ENCODE assay signal across 8 mouse cellular contexts in the genomic region with DNA sequence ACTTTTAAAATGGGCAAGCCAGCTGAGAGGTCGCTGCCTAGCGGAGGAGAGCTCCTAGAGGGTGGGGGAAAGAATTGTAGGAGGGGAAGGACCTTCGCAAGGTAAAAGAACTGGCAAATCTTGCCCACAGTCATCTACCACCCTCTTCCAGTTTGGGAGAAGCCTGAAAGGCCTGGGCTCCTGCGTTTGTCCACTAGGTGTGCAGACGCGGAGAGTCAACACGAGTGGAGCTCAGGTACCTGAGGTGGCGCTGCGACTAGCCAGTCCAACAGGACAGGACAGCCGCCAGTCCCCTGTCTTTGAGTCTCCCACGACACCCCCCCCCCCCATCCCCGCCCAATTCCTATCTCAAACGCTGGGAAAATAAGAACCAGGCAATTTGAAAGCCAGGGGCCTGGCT. TPM values are rescaled to one million over a fixed set of nuclear protein-coding genes. Genes with fewer than 3 reads are reported as not detected.
DNase-seq lines count a peak whose midpoint lies in the region; ATAC-seq and TF ChIP-seq lines count a peak whose summit lies in the region.

No protein-coding gene starts in this region.

- peak overlapping the region; percentile 80; the same call in 1 of the 2 replicates for H3K27ac ChIP-seq in forebrain, embryonic 10.5 days
- H3K27ac ChIP-seq in forebrain, embryonic 15.5 days (replicated peaks): no peak overlapping the region
- H3K27ac ChIP-seq in forebrain, embryonic 12.5 days: no peak overlapping the region
- no peak overlapping the region; the same call in 1 of the 2 replicates for H3K27ac ChIP-seq in midbrain, postnatal 0 days (ENCODE audit: low read depth, low read length)

- H3K27me3 ChIP-seq in forebrain, embryonic 10.5 days (ENCODE audit: poor library complexity, severe bottlenecking): peaks cover 99% of the 10 kb centered on the region
- H3K27me3 ChIP-seq in forebrain, embryonic 15.5 days: peaks cover 97% of the 10 kb centered on the region
- peaks cover 98% of the 10 kb centered on the region for H3K27me3 ChIP-seq in forebrain, embryonic 12.5 days
- peaks cover 33% of the 10 kb centered on the region for H3K27me3 ChIP-seq in midbrain, postnatal 0 days (ENCODE audit: insufficient read depth, low read length)

- H3K9ac ChIP-seq in forebrain, embryonic 15.5 days (replicated peaks): no peak overlapping the region
- H3K9ac ChIP-seq in forebrain, embryonic 12.5 days: no peak overlapping the region
- H3K9ac ChIP-seq in midbrain, postnatal 0 days (replicated peaks; ENCODE audit: low read length, poor library complexity, severe bottlenecking): no peak overlapping the region

- H3K9me3 ChIP-seq in forebrain, embryonic 10.5 days: no peaks in the 10 kb centered on the region
- H3K9me3 ChIP-seq in forebrain, embryonic 15.5 days: no peaks in the 10 kb centered on the region
- no peaks in the 10 kb centered on the region for H3K9me3 ChIP-seq in forebrain, embryonic 12.5 days
- no peaks in the 10 kb centered on the region for H3K9me3 ChIP-seq in midbrain, postnatal 0 days (ENCODE audit: low read length)

- H3K4me2 ChIP-seq in forebrain, embryonic 15.5 days (replicated peaks): no peak overlapping the region
- H3K4me2 ChIP-seq in forebrain, embryonic 12.5 days: peak overlapping the region; percentile 72; the same call in 1 of the 2 replicates
- H3K4me2 ChIP-seq in midbrain, postnatal 0 days (ENCODE audit: low read depth, low read length, poor library complexity, severe bottlenecking): peak overlapping the region; percentile 63

- no peak for DNase-seq in forebrain, embryonic 10.5 days (ENCODE audit: extremely low spot score, low spot score)
- DNase-seq in kidney, postnatal 25 days: peak; percentile 51 to 78
- DNase-seq in midbrain, postnatal 0 days (ENCODE audit: low spot score): no peak
- no peak for DNase-seq in urinary bladder, postnatal 36 days (ENCODE audit: low spot score in 2 of 2)
- DNase-seq in layer of hippocampus, adult 8-10 months (ENCODE audit: low spot score in 2 of 2): no peak
- DNase-seq in ovary, postnatal 14 days (ENCODE audit: low spot score): no peak

- peaks cover 53% of the 10 kb centered on the region for H3K4me1 ChIP-seq in forebrain, embryonic 10.5 days
- peaks cover 18% of the 10 kb centered on the region for H3K4me1 ChIP-seq in forebrain, embryonic 15.5 days
- H3K4me1 ChIP-seq in forebrain, embryonic 12.5 days: peaks cover 37% of the 10 kb centered on the region
- no peaks in the 10 kb centered on the region for H3K4me1 ChIP-seq in midbrain, postnatal 0 days (ENCODE audit: insufficient read depth, low read length)

- 2% methylated on average over 13 of the region's 13 CpGs for WGBS in forebrain, embryonic 10.5 days
- 1% methylated on average over 13 of the region's 13 CpGs for WGBS in forebrain, embryonic 15.5 days
- WGBS in forebrain, embryonic 12.5 days: under 1% methylated on average over 13 of the region's 13 CpGs
- WGBS in midbrain, postnatal 0 days: 4% methylated on average over 13 of the region's 13 CpGs

- peak overlapping the region; percentile 59 for H3K4me3 ChIP-seq in forebrain, embryonic 10.5 days
- H3K4me3 ChIP-seq in forebrain, embryonic 15.5 days: no peak overlapping the region
- H3K4me3 ChIP-seq in forebrain, embryonic 12.5 days (replicated peaks): peak overlapping the region; percentile 47; the same call in 1 of the 2 replicates
- peak overlapping the region; percentile 74; the same call in 1 of the 2 replicates for H3K4me3 ChIP-seq in midbrain, postnatal 0 days (ENCODE audit: low read depth, low read length)

- peak; percentile 66 for TF ChIP-seq CTCF in midbrain, postnatal 0 days (IDR thresholded peaks at IDR 0.05)

- H3K36me3 ChIP-seq in forebrain, embryonic 10.5 days (replicated peaks): no peaks in the 10 kb centered on the region
- no peaks in the 10 kb centered on the region for H3K36me3 ChIP-seq in forebrain, embryonic 15.5 days
- H3K36me3 ChIP-seq in forebrain, embryonic 12.5 days (replicated peaks): no peaks in the 10 kb centered on the region
- no peaks in the 10 kb centered on the region for H3K36me3 ChIP-seq in midbrain, postnatal 0 days (ENCODE audit: insufficient read depth, low read length)

- no peak for ATAC-seq in forebrain, embryonic 15.5 days (replicated peaks)
- no peak for ATAC-seq in forebrain, embryonic 12.5 days (ENCODE audit: low FRiP score)
- ATAC-seq in midbrain, postnatal 0 days (ENCODE audit: low FRiP score): peak; percentile 47

RNA-seq across cellular contexts. Expression of a gene that starts 0.8 kb away (rescaled TPM):
- polyA plus RNA-seq in forebrain, embryonic 10.5 days (2016; fragmentation: Nextera tagmentation; extraction: Ambion mirVana): 0.31 and 0.40 TPM in 2 replicates
- polyA plus RNA-seq in forebrain, embryonic 15.5 days (2015; fragmentation: Nextera tagmentation; extraction: Ambion mirVana): 0.32 TPM in 2 replicates
- polyA plus RNA-seq in forebrain, embryonic 12.5 days (2016; fragmentation: Nextera tagmentation; extraction: Ambion mirVana): 0.96 and 1.6 TPM in 2 replicates
- 93.0 and 96.1 TPM in 2 replicates for total RNA-seq in midbrain, postnatal 0 days (2014; rRNA removed)
- polyA plus RNA-seq in midbrain, postnatal 0 days (2015; fragmentation: Nextera tagmentation; extraction: Ambion mirVana): 8.3 and 9.1 TPM in 2 replicates
- total RNA-seq in layer of hippocampus, adult 8-10 months (2022): under 1 TPM; 0.31 to 0.92 (median 0.76) TPM

Comparison
In these comparisons a context has a peak if more than half of its experiments do, and no peak if none do; other contexts are left out.
1. DNase-seq: peak in kidney, postnatal 25 days (2 of 2); none in forebrain, embryonic 10.5 days (single experiment), midbrain, postnatal 0 days (single experiment), urinary bladder, postnatal 36 days (0 of 2), layer of hippocampus, adult 8-10 months (0 of 2) and ovary, postnatal 14 days (single experiment).